Mouse (Mus musculus) 3T3-L1 (cell line): ENCODE results near the gene Gm21987.
A peak's percentile ranks its signal among the peaks of the same experiment; 100 is the strongest.

Experiments used
- DNase-seq: peaks from one replicate; pipeline ENCODE4 v3.0.0-alpha.2; 2015; ENCODE audit warnings: low read depth, low spot score

The Gm21987 gene

GRCm38 (mm10) chr16:38349881-38350280 is 3.0 kb downstream of the Gm21987 start:
- no peak for DNase-seq

- no peak for DNase-seq
Observed at GRCm38 (mm10) chr16:38350361-38350855, 3.6 kb downstream of the Gm21987 start.

- DNase-seq = no peak
Observed at GRCm38 (mm10) chr16:38350939-38351338, 4.1 kb downstream of the Gm21987 start.

- no peak for DNase-seq
Observed at GRCm38 (mm10) chr16:38352031-38352430, 5.2 kb downstream of the Gm21987 start.

GRCm38 (mm10) chr16:38352851-38353250 is 6.0 kb downstream of the Gm21987 start:
- no peak for DNase-seq

GRCm38 (mm10) chr16:38353642-38354041 is 6.8 kb downstream of the Gm21987 start:
- DNase-seq = no peak

- no peak for DNase-seq
Observed at GRCm38 (mm10) chr16:38354185-38354913, 7.5 kb downstream of the Gm21987 start.

- no peak for DNase-seq
Observed at GRCm38 (mm10) chr16:38358256-38358812, 11.5 kb downstream of the Gm21987 start.

- no peak for DNase-seq
Observed at GRCm38 (mm10) chr16:38359241-38359640, 12.4 kb downstream of the Gm21987 start.

GRCm38 (mm10) chr16:38359857-38360256 is 13.0 kb downstream of the Gm21987 start:
- no peak for DNase-seq

- no peak for DNase-seq
Observed at GRCm38 (mm10) chr16:38360317-38360716, 13.5 kb downstream of the Gm21987 start.

- DNase-seq = no peak
Observed at GRCm38 (mm10) chr16:38361933-38362332, 15.1 kb downstream of the Gm21987 start, which contains the start of gene Popdc2. Gene Popdc2 (plus strand): TSS chr16:38362209.

- DNase-seq = no peak
Observed at GRCm38 (mm10) chr16:38362493-38363255, 15.8 kb downstream of the Gm21987 start.

GRCm38 (mm10) chr16:38363256-38363595 is 16.4 kb downstream of the Gm21987 start:
- DNase-seq = no peak

GRCm38 (mm10) chr16:38363657-38364056 is 16.8 kb downstream of the Gm21987 start:
- no peak for DNase-seq

GRCm38 (mm10) chr16:38365390-38365789 is 18.6 kb downstream of the Gm21987 start:
- DNase-seq = no peak

- no peak for DNase-seq
Observed at GRCm38 (mm10) chr16:38366231-38366630, 19.4 kb downstream of the Gm21987 start.

GRCm38 (mm10) chr16:38368336-38368735 is 21.5 kb downstream of the Gm21987 start:
- peak; percentile 95 for DNase-seq

GRCm38 (mm10) chr16:38369000-38369399 is 22.2 kb downstream of the Gm21987 start:
- DNase-seq = no peak

GRCm38 (mm10) chr16:38369431-38369830 is 22.6 kb downstream of the Gm21987 start:
- no peak for DNase-seq

- DNase-seq = no peak
Observed at GRCm38 (mm10) chr16:38369992-38370484, 23.2 kb downstream of the Gm21987 start.

- no peak for DNase-seq
Observed at GRCm38 (mm10) chr16:38370633-38371374, 24.0 kb downstream of the Gm21987 start.
